Mouse (Mus musculus) hindbrain, embryonic 14.5 days (tissue): ENCODE results near the gene Kif2a. TPM values are rescaled to one million over a fixed set of nuclear protein-coding genes. Genes with fewer than 3 reads are reported as not detected.

Source experiments
- ATAC-seq: fragments of 200-750 bp; cut with Nextera tagmentation; 2 replicates; pipeline ENCODE4 v1.8.0; 2017; ENCODE audit warnings: moderate number of reproducible peaks, mild to moderate bottlenecking, moderate TSS enrichment, moderate library complexity; ENCODE audit not compliant: low FRiP score
- DNase-seq: peaks from one replicate; pipeline ENCODE4 v3.0.0-alpha.2; 2015; ENCODE audit warnings: low spot score
- H3K27ac ChIP-seq: fragments of 300-500 bp; sonication (generic); 2 replicates; pipeline ENCODE4 v1.5.1; 2014; ENCODE audit warnings: mild to moderate bottlenecking, moderate library complexity
- H3K27me3 ChIP-seq: fragments of 300-500 bp; sonication (generic); 2 replicates; pipeline ENCODE4 v1.6.1; 2014; ENCODE audit warnings: mild to moderate bottlenecking, low read length, mixed read lengths; ENCODE audit not compliant: control insufficient read depth, insufficient read depth
- H3K36me3 ChIP-seq: fragments of 300-500 bp; sonication (generic); replicated peaks from 2 replicates; pipeline ENCODE4 v1.6.1; 2014; ENCODE audit not compliant: control insufficient read depth, insufficient read depth
- H3K4me1 ChIP-seq: fragments of 300-500 bp; sonication (generic); replicated peaks from 2 replicates; pipeline ENCODE4 v1.6.1; 2014; ENCODE audit warnings: antibody characterized with exemption, low read length, mixed read lengths; ENCODE audit not compliant: control insufficient read depth, insufficient read depth
- H3K4me2 ChIP-seq: fragments of 300-500 bp; sonication (generic); replicated peaks from 2 replicates; pipeline ENCODE4 v1.6.1; 2014; ENCODE audit warnings: mild to moderate bottlenecking, moderate library complexity
- H3K4me3 ChIP-seq: fragments of 300-500 bp; sonication (generic); replicated peaks from 2 replicates; pipeline ENCODE4 v1.5.1; 2014; ENCODE audit warnings: mild to moderate bottlenecking, low read length
- H3K9ac ChIP-seq: fragments of 300-500 bp; sonication (generic); 2 replicates; pipeline ENCODE4 v1.6.1; 2014
- H3K9me3 ChIP-seq: fragments of 300-500 bp; sonication (generic); 2 replicates; pipeline ENCODE4 v1.6.1; 2016; ENCODE audit warnings: low read length; ENCODE audit not compliant: control insufficient read depth
- WGBS: fragments of 180-500 bp; shearing (Covaris S2); extraction: QIAGEN DNeasy Blood & Tissue Kit; methylation state at CpG from one replicate; pipeline ENCODE4 v1.1.7; 2014; 5-methylcytosine and 5-hydroxymethylcytosine counted together
- polyA plus RNA-seq: library from polyadenylated mRNA; unstranded; fragments of >200 nt; fragmentation: Nextera tagmentation; extraction: Ambion mirVana; gene quantifications from 2 replicates; pipeline ENCODE4 v1.2.1, GENCODE M21; 2014

The Kif2a gene
- polyA plus RNA-seq, 1 experiment from 2014 or later = 54.9 TPM

GRCm38 (mm10) chr13:107051342-107051741, 29.4 kb upstream of the Kif2a start:
- Histone ChIP-seq H3K4me1 (no peaks in the 10 kb centered on the region), H3K27me3 (no peaks in the 10 kb centered on the region), H3K9ac (no peak overlapping the region), H3K4me3 (no peak overlapping the region), H3K27ac (no peak overlapping the region), H3K36me3 (no peaks in the 10 kb centered on the region), H3K9me3 (peaks cover 6% of the 10 kb centered on the region; the same call in 1 of the 2 replicates), H3K4me2 (no peak overlapping the region)
- 83% methylated on average over 3 of the region's 3 CpGs for WGBS
- DNase-seq (no peak), ATAC-seq (no peak)

- ATAC-seq (no peak), DNase-seq (no peak)
- Histone ChIP-seq H3K36me3 (no peaks in the 10 kb centered on the region), H3K27me3 (no peaks in the 10 kb centered on the region), H3K4me2 (no peak overlapping the region), H3K9me3 (peaks cover 6% of the 10 kb centered on the region; the same call in 1 of the 2 replicates), H3K27ac (no peak overlapping the region), H3K9ac (no peak overlapping the region), H3K4me3 (no peak overlapping the region), H3K4me1 (no peaks in the 10 kb centered on the region)
- WGBS = 37% methylated on average over 5 of the region's 5 CpGs
These were observed 22.3 kb upstream of the Kif2a start for GRCm38 (mm10) chr13:107044229-107044628.

DNA sequence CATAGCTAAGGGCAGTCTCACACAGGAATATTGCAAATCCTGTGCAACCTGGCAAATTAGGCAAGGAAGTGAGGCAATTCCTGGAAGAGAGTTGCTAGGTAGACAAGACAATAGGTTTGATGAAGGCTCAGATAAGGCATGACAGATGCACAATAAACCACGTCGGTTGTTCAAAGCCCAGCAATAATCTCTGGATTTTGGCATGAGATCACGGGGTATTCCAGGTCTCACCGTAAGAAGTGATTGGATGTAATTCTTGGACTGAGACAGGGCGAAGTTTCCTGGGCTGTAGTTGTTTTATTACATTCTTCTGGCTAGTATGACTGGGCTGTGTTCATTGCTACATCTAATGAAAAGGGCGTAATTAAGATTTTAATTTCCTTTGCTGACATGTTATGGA, 20.6 kb upstream of the Kif2a start:
- WGBS = 83% methylated on average over 6 of the region's 6 CpGs
- H3K4me1 ChIP-seq = no peaks in the 10 kb centered on the region
- no peak overlapping the region for H3K27ac ChIP-seq
- no peak for DNase-seq
- no peak for ATAC-seq
- no peak overlapping the region for H3K4me3 ChIP-seq
- H3K27me3 ChIP-seq = no peaks in the 10 kb centered on the region
- H3K4me2 ChIP-seq = no peak overlapping the region
- no peak overlapping the region for H3K9ac ChIP-seq
- peaks cover 6% of the 10 kb centered on the region; the same call in 1 of the 2 replicates for H3K9me3 ChIP-seq
- H3K36me3 ChIP-seq = no peaks in the 10 kb centered on the region

GRCm38 (mm10) chr13:107039493-107039892, 17.6 kb upstream of the Kif2a start:
- no peaks in the 10 kb centered on the region for H3K36me3 ChIP-seq
- no peaks in the 10 kb centered on the region for H3K4me1 ChIP-seq
- ATAC-seq (no peak), DNase-seq (no peak)
- H3K27me3 ChIP-seq = no peaks in the 10 kb centered on the region
- H3K4me3 ChIP-seq = no peak overlapping the region
- no peak overlapping the region for H3K9ac ChIP-seq
- H3K4me2 ChIP-seq = no peak overlapping the region
- no peak overlapping the region for H3K27ac ChIP-seq
- no peaks in the 10 kb centered on the region for H3K9me3 ChIP-seq
- 87% methylated on average over 4 of the region's 4 CpGs for WGBS

DNA sequence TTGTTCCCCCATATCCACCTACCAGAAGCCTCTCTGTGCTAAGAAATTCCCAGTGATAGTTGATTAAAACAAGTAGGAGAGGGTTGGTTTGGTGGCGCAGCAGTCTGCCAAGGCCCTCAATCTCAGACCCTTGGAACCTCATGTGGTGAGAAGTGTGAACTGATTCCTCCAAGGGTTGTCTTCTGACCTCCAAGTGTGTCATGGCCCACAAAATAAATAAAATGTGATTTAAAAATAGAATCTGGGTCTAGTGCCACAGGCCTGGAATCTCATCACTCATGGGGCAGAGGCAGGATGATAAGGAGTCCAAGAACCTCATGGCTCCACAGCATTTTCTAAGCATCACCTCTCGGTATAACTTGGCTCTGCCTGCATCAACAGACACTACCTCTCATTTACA, 16.4 kb upstream of the Kif2a start:
- Histone ChIP-seq H3K36me3 (no peaks in the 10 kb centered on the region), H3K9me3 (no peaks in the 10 kb centered on the region), H3K4me1 (no peaks in the 10 kb centered on the region), H3K4me2 (no peak overlapping the region), H3K9ac (no peak overlapping the region), H3K4me3 (no peak overlapping the region), H3K27ac (no peak overlapping the region), H3K27me3 (no peaks in the 10 kb centered on the region)
- DNase-seq = no peak
- WGBS = 95% methylated on average over 2 of the region's 2 CpGs
- ATAC-seq = no peak

GRCm38 (mm10) chr13:107035511-107036113, 13.7 kb upstream of the Kif2a start:
- H3K4me1 ChIP-seq = no peaks in the 10 kb centered on the region
- H3K27ac ChIP-seq = no peak overlapping the region
- H3K4me2 ChIP-seq = no peak overlapping the region
- no peak overlapping the region for H3K4me3 ChIP-seq
- WGBS = 89% methylated on average over 3 of the region's 3 CpGs
- H3K9ac ChIP-seq = no peak overlapping the region
- no peaks in the 10 kb centered on the region for H3K27me3 ChIP-seq
- H3K36me3 ChIP-seq = no peaks in the 10 kb centered on the region
- ATAC-seq (no peak), DNase-seq (no peak)
- no peaks in the 10 kb centered on the region for H3K9me3 ChIP-seq

- Histone ChIP-seq H3K9me3 (no peaks in the 10 kb centered on the region), H3K9ac (no peak overlapping the region), H3K4me2 (no peak overlapping the region), H3K4me3 (no peak overlapping the region), H3K36me3 (no peaks in the 10 kb centered on the region), H3K4me1 (no peaks in the 10 kb centered on the region), H3K27me3 (no peaks in the 10 kb centered on the region), H3K27ac (no peak overlapping the region)
- DNase-seq (no peak), ATAC-seq (no peak)
- 89% methylated on average over 4 of the region's 4 CpGs for WGBS
These were observed 13.2 kb upstream of the Kif2a start for GRCm38 (mm10) chr13:107035078-107035477.

GRCm38 (mm10) chr13:107034028-107034920, 12.3 kb upstream of the Kif2a start:
- Histone ChIP-seq H3K4me2 (no peak overlapping the region), H3K9me3 (no peaks in the 10 kb centered on the region), H3K9ac (no peak overlapping the region), H3K27me3 (no peaks in the 10 kb centered on the region), H3K27ac (no peak overlapping the region), H3K4me3 (no peak overlapping the region), H3K36me3 (no peaks in the 10 kb centered on the region), H3K4me1 (no peaks in the 10 kb centered on the region)
- ATAC-seq (no peak), DNase-seq (no peak)
- WGBS = 58% methylated on average over 1 of the region's 1 CpGs

DNA sequence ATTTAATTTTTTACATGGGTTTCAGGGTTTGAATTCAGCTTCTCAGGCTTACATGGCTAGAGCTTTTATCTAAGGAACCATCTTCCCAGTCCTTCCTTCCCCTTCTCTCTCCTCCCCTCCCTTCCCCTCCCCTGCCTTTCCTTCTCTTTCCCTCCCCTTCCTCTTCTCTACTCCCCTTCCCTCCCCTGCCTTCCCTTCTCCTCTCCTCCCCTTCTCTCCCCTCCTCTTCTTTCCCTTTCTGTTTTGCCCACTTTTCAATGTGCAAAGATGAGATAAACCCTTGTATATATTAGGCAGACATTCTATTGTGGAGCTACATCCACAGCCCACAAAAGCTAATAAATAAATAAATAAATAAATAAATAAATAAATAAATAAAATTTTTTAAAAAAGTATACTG, 9.3 kb upstream of the Kif2a start:
- Histone ChIP-seq H3K4me2 (no peak overlapping the region), H3K9ac (no peak overlapping the region), H3K36me3 (no peaks in the 10 kb centered on the region), H3K9me3 (no peaks in the 10 kb centered on the region), H3K4me3 (no peak overlapping the region), H3K27ac (no peak overlapping the region), H3K27me3 (no peaks in the 10 kb centered on the region), H3K4me1 (no peaks in the 10 kb centered on the region)
- ATAC-seq = no peak
- no peak for DNase-seq
